Mouse (Mus musculus): ENCODE data around the gene Olfr1368. TPM values are rescaled to one million over a fixed set of nuclear protein-coding genes. Genes with fewer than 3 reads are reported as not detected.

Olfr1368 gene
- polyA plus RNA-seq, 1 experiment from 2014 or later, result not detected

DNA sequence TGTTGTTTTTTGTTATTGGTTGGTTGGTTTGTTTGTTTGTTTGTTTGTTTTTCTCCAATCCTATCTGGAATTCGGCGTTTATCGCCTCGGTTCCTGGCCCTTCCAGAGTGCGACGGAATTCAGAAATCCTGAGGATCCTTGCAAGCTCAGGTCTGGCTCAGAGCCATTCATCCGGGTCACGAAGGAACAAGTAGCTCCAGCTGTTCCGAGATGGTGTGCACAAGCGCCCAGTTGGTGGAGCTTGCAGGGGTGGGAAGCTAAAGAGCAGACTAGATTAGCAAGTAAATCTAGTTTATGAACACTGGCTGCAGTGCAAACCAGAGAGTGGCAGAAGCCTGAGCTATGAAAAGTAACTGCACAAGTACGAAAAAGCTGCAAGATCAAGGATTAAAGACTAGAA is 27.4 kb upstream of the Olfr1368 start:
- ATAC-seq, result no peak
- peak overlapping the region; percentile 64 for H3K4me3 ChIP-seq
- H3K9me3 ChIP-seq (replicated peaks), result no peaks in the 10 kb centered on the region
- peak overlapping the region; percentile 68 for H3K9ac ChIP-seq
- WGBS (ENCODE audit: insufficient replicate concordance), result under 1% methylated on average over 11 of the region's 11 CpGs
- peaks cover 3% of the 10 kb centered on the region; the same call in 1 of the 2 replicates for H3K27me3 ChIP-seq (replicated peaks)
- H3K27ac ChIP-seq, result peak overlapping the region; percentile 53; the same call in 1 of the 2 replicates
- no peaks in the 10 kb centered on the region for H3K36me3 ChIP-seq
- peaks cover 41% of the 10 kb centered on the region for H3K4me1 ChIP-seq
- peak overlapping the region; percentile 93 for H3K4me2 ChIP-seq

GRCm38 (mm10) chr13:21172241-21173027 is 26.8 kb upstream of the Olfr1368 start:
- under 1% methylated on average over 16 of the region's 16 CpGs for WGBS (ENCODE audit: insufficient replicate concordance)

GRCm38 (mm10) chr13:21171600-21172150 is 26.0 kb upstream of the Olfr1368 start:
- Histone ChIP-seq H3K9ac (peak overlapping the region; percentile 64), H3K27me3 (replicated peaks) (peaks cover 3% of the 10 kb centered on the region; the same call in 1 of the 2 replicates), H3K4me1 (peaks cover 42% of the 10 kb centered on the region), H3K4me3 (peak overlapping the region; percentile 64), H3K27ac (peak overlapping the region; percentile 18; the same call in 1 of the 2 replicates), H3K36me3 (no peaks in the 10 kb centered on the region), H3K4me2 (peak overlapping the region; percentile 93), H3K9me3 (replicated peaks) (no peaks in the 10 kb centered on the region)
- no peak for ATAC-seq
- WGBS (ENCODE audit: insufficient replicate concordance), result under 1% methylated on average over 12 of the region's 12 CpGs

More at GRCm38 (mm10) chr13:21172241-21173027, 26.8 kb upstream of the Olfr1368 start:
- Histone ChIP-seq H3K36me3 (no peaks in the 10 kb centered on the region), H3K4me2 (peak overlapping the region; percentile 93), H3K9ac (peak overlapping the region; percentile 59), H3K4me1 (peaks cover 35% of the 10 kb centered on the region), H3K4me3 (peak overlapping the region; percentile 64), H3K9me3 (replicated peaks) (no peaks in the 10 kb centered on the region), H3K27me3 (replicated peaks) (peaks cover 3% of the 10 kb centered on the region; the same call in 1 of the 2 replicates), H3K27ac (no peak overlapping the region)
- ATAC-seq, result peak; percentile 76

GRCm38 (mm10) chr13:21171156-21171530 is 25.5 kb upstream of the Olfr1368 start:
- Histone ChIP-seq H3K27me3 (replicated peaks) (peaks cover 3% of the 10 kb centered on the region; the same call in 1 of the 2 replicates), H3K4me2 (peak overlapping the region; percentile 93), H3K4me3 (peak overlapping the region; percentile 64), H3K27ac (no peak overlapping the region; the same call in 1 of the 2 replicates), H3K4me1 (peaks cover 43% of the 10 kb centered on the region), H3K9me3 (replicated peaks) (no peaks in the 10 kb centered on the region), H3K36me3 (no peaks in the 10 kb centered on the region), H3K9ac (peak overlapping the region; percentile 64)
- WGBS (ENCODE audit: insufficient replicate concordance), result 19% methylated on average over 15 of the region's 15 CpGs
- no peak for ATAC-seq

DNA sequence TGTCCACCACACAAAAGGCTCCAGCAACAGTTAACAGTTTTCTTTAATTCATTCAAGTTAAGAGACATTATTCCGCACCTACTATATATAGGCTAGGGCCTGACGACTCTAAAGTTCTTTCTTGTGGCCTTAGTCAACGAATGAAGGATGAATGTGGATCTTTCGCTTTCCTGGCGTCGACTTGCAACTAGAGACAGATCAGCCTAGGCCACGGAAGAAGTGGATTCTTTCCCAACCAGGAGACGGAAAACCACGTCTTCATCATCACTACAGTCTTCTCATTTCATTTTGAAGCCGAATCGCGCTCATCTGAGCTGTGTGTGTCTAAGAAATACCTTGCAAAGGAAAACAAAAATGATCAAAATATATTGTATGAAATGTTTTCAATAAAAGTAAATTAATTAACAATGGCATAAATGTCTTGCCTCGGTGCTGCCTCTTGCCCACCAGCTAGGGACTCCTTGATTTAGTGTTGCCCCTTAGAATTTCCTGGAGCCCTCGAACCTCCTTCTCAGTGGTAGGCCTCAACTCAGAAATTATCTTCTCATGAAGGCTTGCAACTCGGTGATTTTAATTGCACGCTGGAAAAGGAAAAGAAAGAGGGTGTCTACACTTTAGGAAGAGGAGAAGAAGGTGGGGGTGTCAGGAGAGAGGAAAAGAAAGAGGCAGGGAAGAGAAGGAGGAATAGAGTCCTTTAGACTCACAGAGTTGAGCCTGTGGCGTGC is 24.9 kb upstream of the Olfr1368 start:
- H3K27me3 ChIP-seq (replicated peaks), result peaks cover 4% of the 10 kb centered on the region; the same call in 1 of the 2 replicates
- peak overlapping the region; percentile 93 for H3K4me2 ChIP-seq
- 49% methylated on average over 17 of the region's 17 CpGs for WGBS (ENCODE audit: insufficient replicate concordance)
- H3K27ac ChIP-seq, result peak overlapping the region; percentile 13; the same call in 1 of the 2 replicates
- no peaks in the 10 kb centered on the region for H3K9me3 ChIP-seq (replicated peaks)
- peak overlapping the region; percentile 72 for H3K4me3 ChIP-seq
- no peak for ATAC-seq
- peaks cover 43% of the 10 kb centered on the region for H3K4me1 ChIP-seq
- no peaks in the 10 kb centered on the region for H3K36me3 ChIP-seq
- H3K9ac ChIP-seq, result peak overlapping the region; percentile 64; the same call in 1 of the 2 replicates

DNA sequence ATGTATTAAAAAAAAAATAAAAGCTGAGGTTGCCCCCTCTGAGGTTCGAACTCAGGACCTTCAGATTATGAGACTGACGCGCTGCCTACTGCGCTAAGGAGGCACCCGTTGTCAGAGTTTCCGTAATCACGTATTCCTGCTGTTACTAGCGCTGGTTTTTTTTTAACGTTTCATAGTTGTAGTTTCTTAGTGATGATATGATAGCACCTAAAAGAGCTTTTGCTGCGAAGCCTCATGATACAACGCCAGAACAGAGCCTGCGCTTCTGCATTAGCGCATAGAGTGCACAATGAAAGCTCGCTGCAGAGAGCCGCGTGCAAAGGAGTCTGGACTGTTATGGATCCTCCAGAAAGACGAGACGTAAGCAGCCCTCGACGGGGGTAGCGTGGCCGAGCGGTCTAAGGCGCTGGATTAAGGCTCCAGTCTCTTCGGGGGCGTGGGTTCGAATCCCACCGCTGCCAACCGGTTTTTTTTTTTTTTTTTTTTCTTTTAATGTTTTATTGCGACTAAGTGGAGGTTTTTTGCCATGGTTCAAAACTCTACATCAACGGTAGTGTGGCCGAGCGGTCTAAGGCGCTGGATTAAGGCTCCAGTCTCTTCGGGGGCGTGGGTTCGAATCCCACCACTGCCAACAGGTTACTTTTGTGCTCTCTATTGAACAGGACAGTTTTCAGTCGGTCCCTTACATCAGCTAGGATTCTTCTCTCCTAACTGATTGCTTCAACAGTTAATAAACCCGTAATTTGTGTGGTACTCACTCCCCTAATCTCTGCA is 24.2 kb upstream of the Olfr1368 start:
- Histone ChIP-seq H3K27me3 (replicated peaks) (peaks cover 7% of the 10 kb centered on the region; the same call in 1 of the 2 replicates), H3K36me3 (no peaks in the 10 kb centered on the region), H3K9me3 (replicated peaks) (no peaks in the 10 kb centered on the region), H3K4me1 (peaks cover 43% of the 10 kb centered on the region), H3K9ac (peak overlapping the region; percentile 52), H3K4me2 (peak overlapping the region; percentile 93), H3K4me3 (peak overlapping the region; percentile 72), H3K27ac (peak overlapping the region; percentile 71)
- ATAC-seq, result peak; percentile 76
- WGBS (ENCODE audit: insufficient replicate concordance), result under 1% methylated on average over 39 of the region's 39 CpGs

DNA sequence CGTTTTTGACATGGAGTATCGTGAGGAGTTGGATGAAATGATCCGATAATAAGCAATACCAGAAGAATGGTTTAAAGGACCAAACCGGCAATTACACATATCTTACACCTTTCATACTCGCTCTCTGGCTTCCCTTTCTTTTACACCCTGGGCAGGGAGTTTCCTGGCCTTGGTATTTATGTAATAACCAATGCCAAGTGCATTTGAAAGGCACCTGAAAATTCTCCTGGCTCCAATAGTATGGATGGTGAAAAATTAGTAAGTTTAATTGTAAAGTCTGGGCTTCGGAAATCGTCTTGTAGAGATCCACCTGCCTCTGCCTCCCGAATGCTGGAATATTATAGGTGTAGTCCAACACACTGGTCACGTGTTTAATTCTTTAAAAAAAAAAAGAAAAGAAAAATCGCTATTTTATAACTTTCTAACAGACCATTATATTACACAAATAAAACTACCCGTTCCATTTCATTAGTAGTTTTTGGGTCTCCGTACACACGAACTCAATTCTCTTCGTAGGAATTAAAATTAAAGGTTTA is 23.5 kb upstream of the Olfr1368 start:
- peaks cover 44% of the 10 kb centered on the region for H3K4me1 ChIP-seq
- no peak for ATAC-seq
- peak overlapping the region; percentile 72 for H3K4me3 ChIP-seq
- H3K9me3 ChIP-seq (replicated peaks), result no peaks in the 10 kb centered on the region
- 4% methylated on average over 14 of the region's 14 CpGs for WGBS (ENCODE audit: insufficient replicate concordance)
- peaks cover 4% of the 10 kb centered on the region; the same call in 1 of the 2 replicates for H3K27me3 ChIP-seq (replicated peaks)
- peak overlapping the region; percentile 93 for H3K4me2 ChIP-seq
- no peaks in the 10 kb centered on the region for H3K36me3 ChIP-seq
- peak overlapping the region; percentile 77 for H3K27ac ChIP-seq
- peak overlapping the region; percentile 68 for H3K9ac ChIP-seq

DNA sequence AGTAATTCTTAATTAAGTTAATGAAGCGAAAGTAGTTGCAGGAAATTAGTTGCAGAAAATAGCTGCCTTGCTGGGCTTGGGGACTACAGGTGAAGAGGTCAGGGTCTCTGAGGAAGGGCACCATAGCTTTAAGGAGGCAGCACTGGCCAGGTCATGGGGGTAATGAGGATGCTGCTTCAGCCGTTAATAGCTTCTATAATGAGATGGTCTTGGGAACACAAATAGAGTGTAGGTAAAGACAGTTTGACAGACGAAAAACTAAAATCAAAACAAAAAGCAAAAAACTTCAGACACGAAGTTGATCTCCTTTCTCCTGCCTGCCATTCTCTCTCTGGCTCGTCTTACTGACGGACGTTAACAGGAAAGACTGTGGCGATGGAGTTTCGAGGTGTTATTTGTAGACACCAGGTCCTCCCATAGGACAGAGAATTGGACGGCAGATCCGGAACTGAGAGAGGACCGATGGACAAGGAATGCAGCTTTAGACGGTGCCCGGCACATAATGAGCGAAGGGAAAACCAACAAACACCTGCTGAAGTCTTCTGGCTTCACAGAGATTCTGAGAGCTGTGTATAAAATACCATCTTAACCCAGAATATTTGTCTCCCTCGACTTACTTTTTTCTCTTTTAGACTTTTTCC is 22.8 kb upstream of the Olfr1368 start:
- ATAC-seq, result peak; percentile 17; the same call in 1 of the 2 replicates
- Histone ChIP-seq H3K36me3 (no peaks in the 10 kb centered on the region), H3K9me3 (replicated peaks) (no peaks in the 10 kb centered on the region), H3K27me3 (replicated peaks) (peaks cover 9% of the 10 kb centered on the region; the same call in 1 of the 2 replicates), H3K4me2 (peak overlapping the region; percentile 93), H3K27ac (peak overlapping the region; percentile 77), H3K4me1 (peaks cover 41% of the 10 kb centered on the region), H3K4me3 (peak overlapping the region; percentile 72), H3K9ac (peak overlapping the region; percentile 68)
- under 1% methylated on average over 16 of the region's 16 CpGs for WGBS (ENCODE audit: insufficient replicate concordance)

DNA sequence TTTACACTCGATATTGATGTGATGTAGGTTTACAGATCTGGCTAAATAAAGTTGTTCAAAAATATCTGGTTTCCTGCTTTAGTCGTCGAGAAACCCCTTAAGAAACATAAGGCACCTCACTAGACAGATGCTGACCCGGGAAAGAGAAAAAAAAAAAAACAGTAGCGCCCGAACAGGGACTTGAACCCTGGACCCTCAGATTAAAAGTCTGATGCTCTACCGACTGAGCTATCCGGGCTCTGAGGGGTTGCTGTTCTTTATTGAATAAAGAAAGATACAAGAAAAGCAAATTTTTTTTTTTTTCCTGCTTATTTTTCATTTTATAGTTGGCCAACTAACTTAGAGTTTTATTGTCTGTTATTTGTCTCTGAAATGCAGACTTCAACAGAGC is 22.2 kb upstream of the Olfr1368 start:
- peak overlapping the region; percentile 72 for H3K4me3 ChIP-seq
- WGBS (ENCODE audit: insufficient replicate concordance), result under 1% methylated on average over 8 of the region's 8 CpGs
- peaks cover 35% of the 10 kb centered on the region for H3K4me1 ChIP-seq
- no peaks in the 10 kb centered on the region for H3K36me3 ChIP-seq
- peaks cover 9% of the 10 kb centered on the region; the same call in 1 of the 2 replicates for H3K27me3 ChIP-seq (replicated peaks)
- no peaks in the 10 kb centered on the region for H3K9me3 ChIP-seq (replicated peaks)
- peak overlapping the region; percentile 77 for H3K27ac ChIP-seq
- peak; percentile 28; the same call in 1 of the 2 replicates for ATAC-seq
- H3K9ac ChIP-seq, result peak overlapping the region; percentile 68
- peak overlapping the region; percentile 93 for H3K4me2 ChIP-seq

Data from liver, embryonic 12.5 days (tissue).